Mouse (Mus musculus) ES-E14 (cell line): ENCODE results near the gene Lbh. TPM values are rescaled to one million over a fixed set of nuclear protein-coding genes. Genes with fewer than 3 reads are reported as not detected.

Experiments
- DNase-seq: peaks from one replicate; pipeline ENCODE4 v3.0.0-alpha.2; 2013; ENCODE audit warnings: low read depth, low spot score
- H3K27ac ChIP-seq: 2 replicates; pipeline ENCODE4 v1.5.1; 2012; ENCODE audit warnings: low read depth, mild to moderate bottlenecking, low read length, moderate library complexity, mixed read lengths; ENCODE audit not compliant: poor library complexity, insufficient read depth, severe bottlenecking
- H3K36me3 ChIP-seq: 2 replicates; pipeline ENCODE4 v1.6.1; 2012; ENCODE audit warnings: mild to moderate bottlenecking, low read length, moderate library complexity, mixed read lengths; ENCODE audit not compliant: control insufficient read depth, poor library complexity, insufficient read depth, severe bottlenecking
- H3K4me1 ChIP-seq, 2 experiments: fragments of 150-350 bp in 1 of 2; sonication (generic) in 1 of 2; 2 replicates each; pipeline ENCODE4 v1.6.1; 2012; ENCODE audit warnings: low read length in 2 of 2, mild to moderate bottlenecking in 1 of 2, mixed read lengths in 1 of 2; ENCODE audit not compliant: control insufficient read depth in 2 of 2, insufficient read depth in 2 of 2, poor library complexity in 1 of 2
- H3K4me3 ChIP-seq, 2 experiments: fragments of 150-350 bp in 1 of 2; sonication (generic) in 1 of 2; 2 replicates each; pipeline ENCODE4 v1.5.1; 2012; ENCODE audit warnings: low read length in 2 of 2, low read depth in 1 of 2, mild to moderate bottlenecking in 1 of 2, mixed read lengths in 1 of 2; ENCODE audit not compliant: insufficient read depth in 1 of 2, poor library complexity in 1 of 2, severe bottlenecking in 1 of 2
- H3K9ac ChIP-seq: 2 replicates; pipeline ENCODE4 v1.6.1; 2012; ENCODE audit warnings: low read depth, mild to moderate bottlenecking, low read length, mixed read lengths; ENCODE audit not compliant: poor library complexity, insufficient read depth, severe bottlenecking
- H3K9me3 ChIP-seq: fragments of 150-350 bp; sonication (generic); 2 replicates; pipeline ENCODE4 v1.6.1; 2012; ENCODE audit warnings: low read depth, mild to moderate bottlenecking, low read length; ENCODE audit not compliant: control insufficient read depth, insufficient read depth
- CHD2 ChIP-seq: IDR thresholded peaks from 2 replicates; pipeline ENCODE4 v1.6.1; 2014; ENCODE audit warnings: mild to moderate bottlenecking, low read depth, low read length, inconsistent platforms
- HCFC1 ChIP-seq: IDR thresholded peaks from 2 replicates; pipeline ENCODE4 v1.6.1; 2012; ENCODE audit warnings: low read length, inconsistent platforms, borderline replicate concordance; ENCODE audit not compliant: insufficient read depth
- MAFK ChIP-seq: IDR thresholded peaks from 2 replicates; pipeline ENCODE4 v1.6.1; 2014; ENCODE audit warnings: mild to moderate bottlenecking, low read depth, low read length, inconsistent platforms; ENCODE audit not compliant: insufficient read depth
- ZC3H11A ChIP-seq: IDR thresholded peaks from 2 replicates; pipeline ENCODE4 v1.6.1; 2012; ENCODE audit warnings: low read depth, mild to moderate bottlenecking, inconsistent platforms, low read length, borderline replicate concordance
- ZNF384 ChIP-seq: IDR thresholded peaks from 2 replicates; pipeline ENCODE4 v1.6.1; 2012; ENCODE audit warnings: low read depth, low read length, inconsistent platforms
- in situ Hi-C, 2 experiments: fragments of 600-800 bp; cut with MboI; formaldehyde crosslinking; loops; one replicate each; pipeline ENCODE4 v1.15.1; 2025; ENCODE audit warnings: low sequenced_read_pairs in 2 of 2, inconsistent platforms in 1 of 2; ENCODE audit not compliant: unreplicated experiment in 2 of 2
- total RNA-seq: library from RNA; depleted of rRNA; stranded (reverse); fragments of 300-350 nt; gene quantifications from 2 replicates; pipeline ENCODE4 v1.2.3, GENCODE M21; 2012

Gene Lbh
- total RNA-seq, 1 experiment = 5.2 TPM

DNA sequence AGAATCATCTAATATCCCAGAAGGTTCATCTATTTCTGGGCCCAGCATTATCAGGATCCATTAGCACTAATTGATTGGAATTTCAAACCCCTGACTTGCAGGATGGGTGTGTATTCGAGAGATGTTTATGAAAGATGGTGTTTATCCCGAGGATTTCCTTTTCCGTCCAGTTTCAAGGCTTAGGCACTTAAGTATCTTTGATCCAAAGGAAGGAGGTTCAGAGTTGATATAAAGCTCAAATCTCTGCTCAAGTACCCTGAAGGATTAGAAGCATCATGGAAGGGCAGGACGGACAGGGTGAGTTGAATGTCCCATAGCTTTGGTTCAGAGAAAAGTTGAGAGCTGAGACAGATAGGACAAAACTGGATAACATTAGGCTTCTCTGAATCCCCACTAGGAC is 15.0 kb downstream of the Lbh start:
- no peaks in the 10 kb centered on the region for H3K36me3 ChIP-seq
- no peak overlapping the region for H3K4me3 ChIP-seq
- TF ChIP-seq MAFK (no peak), ZNF384 (no peak), HCFC1 (no peak), CHD2 (no peak), ZC3H11A (no peak)
- peaks cover 0 to 7% of the 10 kb centered on the region in 2 experiments; a peak in 1 of 4 replicates for H3K4me1 ChIP-seq
- no peaks in the 10 kb centered on the region for H3K9me3 ChIP-seq
- H3K9ac ChIP-seq = no peak overlapping the region
- no peak for DNase-seq
- H3K27ac ChIP-seq = no peak overlapping the region
- in situ Hi-C loops = no loop called here

DNA sequence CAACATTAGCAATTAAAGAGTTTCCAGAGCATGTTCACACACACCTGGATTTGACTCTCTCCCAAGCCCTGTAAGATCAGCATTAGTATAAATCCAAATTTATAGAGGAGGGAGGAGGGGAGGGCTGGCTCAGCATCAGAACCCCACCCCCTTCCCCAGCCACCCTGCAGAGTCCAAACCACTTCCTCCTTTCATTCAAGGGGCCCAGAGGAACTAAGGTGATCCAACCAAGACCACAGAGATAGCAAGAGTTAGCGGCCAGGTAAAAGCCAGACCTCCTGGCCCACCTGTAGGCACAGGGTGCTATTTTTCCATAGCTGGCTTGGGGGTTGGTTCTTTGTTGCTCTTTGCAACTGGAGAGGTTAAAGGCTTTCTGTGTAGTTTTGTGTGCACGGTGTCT is 16.0 kb downstream of the Lbh start:
- Histone ChIP-seq H3K4me3 (no peak overlapping the region), H3K9ac (no peak overlapping the region), H3K36me3 (no peaks in the 10 kb centered on the region), H3K9me3 (no peaks in the 10 kb centered on the region), H3K4me1 (peaks cover 0 to 7% of the 10 kb centered on the region in 2 experiments; a peak in 1 of 4 replicates), H3K27ac (no peak overlapping the region)
- in situ Hi-C loops = no loop called here
- DNase-seq = no peak
- TF ChIP-seq HCFC1 (no peak), ZNF384 (no peak), ZC3H11A (no peak), MAFK (no peak), CHD2 (no peak)

DNA sequence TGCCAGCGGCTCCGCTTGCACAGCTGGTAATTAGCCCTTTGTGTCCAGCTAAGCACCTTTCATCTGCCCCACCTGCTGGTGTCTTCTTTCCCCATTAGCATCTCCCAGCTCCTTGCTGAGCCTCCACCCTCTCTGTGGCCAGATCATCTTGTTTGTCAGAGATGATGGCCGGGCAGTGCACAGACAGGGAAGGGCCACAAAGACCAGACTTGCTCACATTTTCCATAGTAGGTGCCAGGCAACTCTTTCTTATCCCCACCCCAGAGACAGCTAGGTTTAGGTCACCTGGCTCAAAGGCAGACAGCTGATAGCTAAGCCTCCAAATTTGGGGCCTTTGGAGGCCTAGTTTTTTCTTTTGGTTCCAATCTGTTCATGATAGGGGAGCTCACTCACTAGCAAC is 16.5 kb downstream of the Lbh start:
- no peaks in the 10 kb centered on the region for H3K36me3 ChIP-seq
- H3K9me3 ChIP-seq = no peaks in the 10 kb centered on the region
- TF ChIP-seq MAFK (no peak), CHD2 (no peak), ZC3H11A (no peak), HCFC1 (no peak), ZNF384 (no peak)
- no peak overlapping the region for H3K27ac ChIP-seq
- H3K4me1 ChIP-seq = peaks cover 0 to 7% of the 10 kb centered on the region in 2 experiments; a peak in 1 of 4 replicates
- no peak for DNase-seq
- no peak overlapping the region for H3K4me3 ChIP-seq
- in situ Hi-C loops = no loop called here
- no peak overlapping the region for H3K9ac ChIP-seq

DNA sequence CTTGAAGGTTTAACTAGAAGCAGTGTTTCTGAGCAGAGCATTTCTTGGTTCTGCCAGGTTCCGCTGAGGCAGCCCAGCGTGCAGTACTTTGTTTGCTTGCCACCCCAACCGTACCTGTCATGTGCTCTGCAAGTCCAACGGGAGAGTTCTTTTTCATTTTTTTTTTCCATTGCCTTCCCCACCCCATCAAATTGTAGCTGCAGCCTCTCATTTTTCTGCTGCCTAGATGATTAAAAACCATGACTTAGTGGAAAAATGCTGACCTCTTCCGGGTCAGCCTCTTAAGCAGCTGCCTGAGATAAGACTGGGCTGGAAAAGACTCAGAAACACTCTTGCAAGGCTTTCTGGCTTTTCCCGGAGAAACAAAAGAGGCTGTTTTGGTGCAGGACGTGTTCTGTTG is 17.8 kb downstream of the Lbh start:
- no peak for TF ChIP-seq MAFK
- Histone ChIP-seq H3K36me3 (no peaks in the 10 kb centered on the region), H3K9ac (no peak overlapping the region), H3K4me3 (no peak overlapping the region), H3K27ac (no peak overlapping the region), H3K4me1 (peaks cover 0 to 7% of the 10 kb centered on the region in 2 experiments; a peak in 1 of 4 replicates), H3K9me3 (no peaks in the 10 kb centered on the region)
- in situ Hi-C loops = no loop called here
- no peak for DNase-seq

DNA sequence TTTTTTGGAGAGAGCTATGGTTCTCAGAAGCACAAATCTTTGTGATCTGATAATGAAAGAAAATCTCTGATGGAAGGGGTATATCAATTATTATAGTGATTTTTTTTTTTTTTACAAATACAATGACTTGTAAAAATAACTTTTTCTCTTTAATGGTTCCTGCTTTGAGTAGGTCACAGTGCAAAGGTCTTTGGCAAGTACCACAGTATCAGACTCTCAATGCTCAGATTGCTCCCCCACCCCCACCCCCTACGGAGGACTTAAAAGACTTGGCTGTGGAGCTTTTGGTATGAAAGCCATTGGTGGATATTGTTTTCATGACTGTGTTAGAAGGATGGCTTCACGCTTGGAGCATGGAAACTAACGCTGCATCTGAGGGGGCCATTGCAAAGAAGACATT is 18.2 kb downstream of the Lbh start:
- DNase-seq = no peak
- H3K4me3 ChIP-seq = no peak overlapping the region
- TF ChIP-seq ZNF384 = no peak
- no peak for TF ChIP-seq MAFK
- TF ChIP-seq HCFC1 = no peak
- no peak for TF ChIP-seq CHD2
- TF ChIP-seq ZC3H11A = no peak
- no peaks in the 10 kb centered on the region for H3K36me3 ChIP-seq
- no peak overlapping the region for H3K9ac ChIP-seq
- H3K9me3 ChIP-seq = no peaks in the 10 kb centered on the region
- in situ Hi-C loops = no loop called here
- H3K27ac ChIP-seq = no peak overlapping the region
- peaks cover 0 to 7% of the 10 kb centered on the region in 2 experiments; a peak in 1 of 4 replicates for H3K4me1 ChIP-seq
